Comparison of ENCODE assay signal across 16 mouse cellular contexts in genomic region chr14:118050431-118050830, GRCm38 (mm10). TPM values are rescaled to one million over a fixed set of nuclear protein-coding genes. Genes with fewer than 3 reads are reported as not detected.
A peak's percentile ranks its signal among the peaks of the same experiment; 100 is the strongest.
DNase-seq lines count a peak whose midpoint lies in the region; ATAC-seq and TF ChIP-seq lines count a peak whose summit lies in the region.
"Had no signal": no experiment of that assay in that cellular context is flagged by ENCODE, and none has a peak within 500 bp of the region (broad histone marks: within the 10 kb centered on the region; RNA-seq: fewer than 3 reads in every experiment).

No protein-coding gene starts in this region.

- no peak for ATAC-seq in forebrain, embryonic 12.5 days (ENCODE audit: low FRiP score)
- no peak for ATAC-seq in forebrain, embryonic 15.5 days (replicated peaks)
- ATAC-seq in lung, embryonic 16.5 days (ENCODE audit: low read depth), result no peak
- no peak for ATAC-seq in stomach, embryonic 14.5 days (ENCODE audit: insufficient number of reproducible peaks, insufficient read depth, low FRiP score, low read depth)
- ATAC-seq in stomach, postnatal 0 days (ENCODE audit: low FRiP score, low TSS enrichment), result no peak
- no peak for ATAC-seq in stomach, embryonic 16.5 days (ENCODE audit: insufficient read depth, low FRiP score)
- ATAC-seq in midbrain, embryonic 16.5 days, result no peak

- peaks cover 56% of the 10 kb centered on the region for H3K27me3 ChIP-seq in forebrain, embryonic 12.5 days
- H3K27me3 ChIP-seq in forebrain, embryonic 15.5 days, result no peaks in the 10 kb centered on the region
- no peaks in the 10 kb centered on the region for H3K27me3 ChIP-seq in lung, embryonic 16.5 days (ENCODE audit: control insufficient read depth, insufficient read depth, low read depth, low read length)
- no peaks in the 10 kb centered on the region for H3K27me3 ChIP-seq in stomach, embryonic 14.5 days (ENCODE audit: control insufficient read depth, insufficient read depth, low read length)
- H3K27me3 ChIP-seq in stomach, postnatal 0 days (ENCODE audit: control insufficient read depth, insufficient read depth, low read length), result no peaks in the 10 kb centered on the region
- H3K27me3 ChIP-seq in stomach, embryonic 16.5 days (ENCODE audit: control insufficient read depth, insufficient read depth, low read length), result no peaks in the 10 kb centered on the region
- H3K27me3 ChIP-seq in midbrain, embryonic 16.5 days (ENCODE audit: control insufficient read depth, insufficient read depth, low read depth, low read length), result peaks cover 3% of the 10 kb centered on the region

- peak overlapping the region; percentile 82; the same call in 1 of the 2 replicates for H3K27ac ChIP-seq in forebrain, embryonic 12.5 days
- no peak overlapping the region for H3K27ac ChIP-seq in forebrain, embryonic 15.5 days (replicated peaks)
- H3K27ac ChIP-seq in lung, embryonic 16.5 days (ENCODE audit: low read length), result peak overlapping the region; percentile 71
- H3K27ac ChIP-seq in stomach, embryonic 14.5 days (ENCODE audit: low read length), result peak overlapping the region; percentile 39; the same call in 1 of the 2 replicates
- H3K27ac ChIP-seq in stomach, postnatal 0 days (replicated peaks), result no peak overlapping the region
- H3K27ac ChIP-seq in stomach, embryonic 16.5 days (ENCODE audit: low read length), result peak overlapping the region; percentile 47
- no peak overlapping the region for H3K27ac ChIP-seq in midbrain, embryonic 16.5 days (ENCODE audit: low read length)
- H3K27ac ChIP-seq: embryonic facial prominence, embryonic 10.5 days; heart, embryonic 13.5 days; hindbrain, embryonic 15.5 days had no signal

- H3K9me3 ChIP-seq in forebrain, embryonic 12.5 days, result no peaks in the 10 kb centered on the region
- H3K9me3 ChIP-seq in forebrain, embryonic 15.5 days, result no peaks in the 10 kb centered on the region
- no peaks in the 10 kb centered on the region for H3K9me3 ChIP-seq in lung, embryonic 16.5 days (ENCODE audit: control insufficient read depth, low read length)
- H3K9me3 ChIP-seq in stomach, embryonic 14.5 days (ENCODE audit: control insufficient read depth, low read depth, low read length), result no peaks in the 10 kb centered on the region
- no peaks in the 10 kb centered on the region for H3K9me3 ChIP-seq in stomach, postnatal 0 days (ENCODE audit: control insufficient read depth, low read length)
- no peaks in the 10 kb centered on the region for H3K9me3 ChIP-seq in stomach, embryonic 16.5 days (replicated peaks; ENCODE audit: control insufficient read depth, low read length)
- no peaks in the 10 kb centered on the region for H3K9me3 ChIP-seq in midbrain, embryonic 16.5 days (replicated peaks; ENCODE audit: control insufficient read depth, low read length, poor library complexity, severe bottlenecking)
- H3K9me3 ChIP-seq: embryonic facial prominence, embryonic 10.5 days; heart, embryonic 13.5 days; hindbrain, embryonic 15.5 days had no signal

- WGBS in forebrain, embryonic 12.5 days, result 69% methylated on average over 10 of the region's 10 CpGs
- 58% methylated on average over 10 of the region's 10 CpGs for WGBS in forebrain, embryonic 15.5 days
- WGBS in lung, embryonic 16.5 days, result 67% methylated on average over 10 of the region's 10 CpGs
- 72% methylated on average over 10 of the region's 10 CpGs for WGBS in stomach, embryonic 14.5 days
- 65% methylated on average over 10 of the region's 10 CpGs for WGBS in stomach, postnatal 0 days
- 74% methylated on average over 10 of the region's 10 CpGs for WGBS in stomach, embryonic 16.5 days
- 81% methylated on average over 10 of the region's 10 CpGs for WGBS in midbrain, embryonic 16.5 days

- DNase-seq in lung, postnatal 10 days, result no peak
- DNase-seq in stomach, postnatal 0 days (ENCODE audit: low spot score), result no peak
- DNase-seq: adrenal gland, postnatal 10 days; cerebellum, adult 2 months; cerebellum, postnatal 10 days; gastrocnemius, postnatal 14 days; heart, postnatal 36 days had no signal

- TF ChIP-seq EP300 in stomach, postnatal 0 days (optimal IDR thresholded peaks at IDR 0.05), result no peak

- peaks cover 26% of the 10 kb centered on the region for H3K4me1 ChIP-seq in forebrain, embryonic 12.5 days
- H3K4me1 ChIP-seq in forebrain, embryonic 15.5 days, result peaks cover 20% of the 10 kb centered on the region
- H3K4me1 ChIP-seq in lung, embryonic 16.5 days (replicated peaks; ENCODE audit: control insufficient read depth, insufficient read depth, low read length), result peaks cover 4% of the 10 kb centered on the region; the same call in 1 of the 2 replicates
- peaks cover 6% of the 10 kb centered on the region; the same call in 1 of the 2 replicates for H3K4me1 ChIP-seq in stomach, embryonic 14.5 days (ENCODE audit: control insufficient read depth, insufficient read depth, low read length)
- H3K4me1 ChIP-seq in stomach, postnatal 0 days (replicated peaks; ENCODE audit: control insufficient read depth, insufficient read depth), result no peaks in the 10 kb centered on the region
- H3K4me1 ChIP-seq in stomach, embryonic 16.5 days (ENCODE audit: control insufficient read depth, insufficient read depth, low read length), result 0 out of 2 replicates have a peak, but pooled peaks cover 7% of the 10 kb centered on the region
- H3K4me1 ChIP-seq in midbrain, embryonic 16.5 days (ENCODE audit: control insufficient read depth, insufficient read depth, low read length), result peaks cover 9% of the 10 kb centered on the region
- H3K4me1 ChIP-seq: heart, embryonic 13.5 days had no signal

- no peak overlapping the region for H3K4me3 ChIP-seq in forebrain, embryonic 12.5 days (replicated peaks)
- no peak overlapping the region for H3K4me3 ChIP-seq in forebrain, embryonic 15.5 days
- H3K4me3 ChIP-seq in lung, embryonic 16.5 days (ENCODE audit: low read length), result no peak overlapping the region
- H3K4me3 ChIP-seq in stomach, embryonic 14.5 days (ENCODE audit: low read depth, low read length), result no peak overlapping the region
- no peak overlapping the region for H3K4me3 ChIP-seq in stomach, postnatal 0 days (ENCODE audit: low read depth, low read length)
- H3K4me3 ChIP-seq in stomach, embryonic 16.5 days (replicated peaks; ENCODE audit: low read length), result no peak overlapping the region
- H3K4me3 ChIP-seq in midbrain, embryonic 16.5 days (ENCODE audit: low read depth, low read length), result no peak overlapping the region
- H3K4me3 ChIP-seq: embryonic facial prominence, embryonic 10.5 days; heart, embryonic 13.5 days; hindbrain, embryonic 15.5 days had no signal

- H3K36me3 ChIP-seq in forebrain, embryonic 12.5 days (replicated peaks), result no peaks in the 10 kb centered on the region
- H3K36me3 ChIP-seq in forebrain, embryonic 15.5 days, result no peaks in the 10 kb centered on the region
- H3K36me3 ChIP-seq in lung, embryonic 16.5 days (ENCODE audit: control insufficient read depth, insufficient read depth, low read length), result no peaks in the 10 kb centered on the region
- no peaks in the 10 kb centered on the region for H3K36me3 ChIP-seq in stomach, embryonic 14.5 days (ENCODE audit: control insufficient read depth, insufficient read depth, low read length)
- H3K36me3 ChIP-seq in stomach, postnatal 0 days (ENCODE audit: control insufficient read depth, insufficient read depth, low read length), result no peaks in the 10 kb centered on the region
- H3K36me3 ChIP-seq in stomach, embryonic 16.5 days (ENCODE audit: control insufficient read depth, insufficient read depth, low read length), result no peaks in the 10 kb centered on the region
- no peaks in the 10 kb centered on the region for H3K36me3 ChIP-seq in midbrain, embryonic 16.5 days (ENCODE audit: control insufficient read depth, insufficient read depth, low read length)
- H3K36me3 ChIP-seq: embryonic facial prominence, embryonic 10.5 days; heart, embryonic 13.5 days; hindbrain, embryonic 15.5 days had no signal

- no peak overlapping the region for H3K9ac ChIP-seq in forebrain, embryonic 12.5 days
- H3K9ac ChIP-seq in forebrain, embryonic 15.5 days (replicated peaks), result no peak overlapping the region
- H3K9ac ChIP-seq in lung, embryonic 16.5 days (ENCODE audit: low read length), result no peak overlapping the region
- H3K9ac ChIP-seq in stomach, embryonic 14.5 days (replicated peaks; ENCODE audit: low read depth, low read length), result no peak overlapping the region
- H3K9ac ChIP-seq in stomach, postnatal 0 days (ENCODE audit: low read length), result no peak overlapping the region
- H3K9ac ChIP-seq in stomach, embryonic 16.5 days (ENCODE audit: low read length), result no peak overlapping the region
- H3K9ac ChIP-seq in midbrain, embryonic 16.5 days (ENCODE audit: low read depth, low read length), result no peak overlapping the region
- H3K9ac ChIP-seq: heart, embryonic 13.5 days; hindbrain, embryonic 15.5 days had no signal

- TF ChIP-seq CTCF in stomach, postnatal 0 days (IDR thresholded peaks at IDR 0.05; ENCODE audit: low read depth), result no peak

- H3K4me2 ChIP-seq in forebrain, embryonic 12.5 days, result 0 out of 2 replicates have a peak overlapping the region, but pooled peaks have one; percentile 19
- no peak overlapping the region for H3K4me2 ChIP-seq in forebrain, embryonic 15.5 days (replicated peaks)
- no peak overlapping the region for H3K4me2 ChIP-seq in lung, embryonic 16.5 days (ENCODE audit: low read depth, low read length)
- H3K4me2 ChIP-seq in stomach, embryonic 14.5 days (replicated peaks; ENCODE audit: low read depth, low read length), result no peak overlapping the region
- H3K4me2 ChIP-seq in stomach, postnatal 0 days (replicated peaks; ENCODE audit: low read depth), result no peak overlapping the region
- no peak overlapping the region for H3K4me2 ChIP-seq in stomach, embryonic 16.5 days (ENCODE audit: low read depth, low read length)
- no peak overlapping the region for H3K4me2 ChIP-seq in midbrain, embryonic 16.5 days (ENCODE audit: low read length)
- H3K4me2 ChIP-seq: heart, embryonic 13.5 days had no signal

RNA-seq across cellular contexts. Expression of gene Dct, which starts 1.6 kb away (rescaled TPM):
- polyA plus RNA-seq in forebrain, embryonic 12.5 days (2016; fragmentation: Nextera tagmentation; extraction: Ambion mirVana), result 12.1 and 13.1 TPM in 2 replicates
- polyA plus RNA-seq in forebrain, embryonic 15.5 days (2015; fragmentation: Nextera tagmentation; extraction: Ambion mirVana), result 7.2 and 7.3 TPM in 2 replicates
- polyA plus RNA-seq in lung, embryonic 16.5 days (2015; fragmentation: Nextera tagmentation; extraction: Ambion mirVana), result 0.70 and 0.79 TPM in 2 replicates
- polyA plus RNA-seq in stomach, embryonic 14.5 days (2014; fragmentation: Nextera tagmentation; extraction: Ambion mirVana), result 0.80 and 1.2 TPM in 2 replicates
- polyA plus RNA-seq in stomach, postnatal 0 days (2015; fragmentation: Nextera tagmentation; extraction: Ambion mirVana), result 0.27 and 0.41 TPM in 2 replicates
- polyA plus RNA-seq in stomach, embryonic 16.5 days (2015; fragmentation: Nextera tagmentation; extraction: Ambion mirVana), result 1.0 and 1.2 TPM in 2 replicates
- polyA plus RNA-seq in midbrain, embryonic 16.5 days (2015; fragmentation: Nextera tagmentation; extraction: Ambion mirVana), result 0.67 and 0.76 TPM in 2 replicates

Comparison
In these comparisons a context has a peak if more than half of its experiments do, and no peak if none do; other contexts are left out.
1. H3K27ac ChIP-seq: peak in forebrain, embryonic 12.5 days (single experiment), lung, embryonic 16.5 days (single experiment), stomach, embryonic 14.5 days (single experiment) and stomach, embryonic 16.5 days (single experiment); none in forebrain, embryonic 15.5 days (single experiment), stomach, postnatal 0 days (single experiment) and midbrain, embryonic 16.5 days (single experiment).